ENCODE assay signal across 12 mouse cellular contexts in genomic region chr9:102497833-102498430, GRCm38 (mm10). TPM values are rescaled to one million over a fixed set of nuclear protein-coding genes. Genes with fewer than 3 reads are reported as not detected.
DNase-seq lines count a peak whose midpoint lies in the region.
"Had no signal": no experiment of that assay in that cellular context is flagged by ENCODE, and none has a peak within 500 bp of the region (broad histone marks: within the 10 kb centered on the region; RNA-seq: fewer than 3 reads in every experiment).

No protein-coding gene starts in this region.

- 88% methylated on average over 9 of the region's 9 CpGs for WGBS in forebrain, embryonic 10.5 days

- H3K4me3 ChIP-seq in forebrain, embryonic 10.5 days, result no peak overlapping the region
- H3K4me3 ChIP-seq: embryonic facial prominence, embryonic 13.5 days; hindbrain, embryonic 15.5 days had no signal

- peak; percentile 5 for DNase-seq in NIH3T3 (ENCODE audit: low read depth)
- DNase-seq in adrenal gland, adult 8-10 months, result peak; percentile 83
- peak; percentile 73 for DNase-seq in gastrocnemius, postnatal 25 days
- peak; percentile 84 to 85 for DNase-seq in heart, postnatal 10 days
- no peak for DNase-seq in urinary bladder, adult 18-20 months (ENCODE audit: low spot score in 2 of 2)
- DNase-seq in cerebellum, postnatal 36 days, result no peak
- DNase-seq in forebrain, embryonic 10.5 days (ENCODE audit: extremely low spot score, low spot score), result no peak
- DNase-seq: liver; lung, adult 2 months had no signal

- H3K27me3 ChIP-seq in forebrain, embryonic 10.5 days (ENCODE audit: poor library complexity, severe bottlenecking), result peaks cover 6% of the 10 kb centered on the region; the same call in 1 of the 2 replicates
- H3K27me3 ChIP-seq: hindbrain, embryonic 15.5 days had no signal

- H3K4me1 ChIP-seq in forebrain, embryonic 10.5 days, result peaks cover 4% of the 10 kb centered on the region; the same call in 1 of the 2 replicates
- H3K4me1 ChIP-seq: embryonic facial prominence, embryonic 13.5 days; hindbrain, embryonic 15.5 days had no signal

- no peaks in the 10 kb centered on the region for H3K9me3 ChIP-seq in forebrain, embryonic 10.5 days
- H3K9me3 ChIP-seq: embryonic facial prominence, embryonic 13.5 days; hindbrain, embryonic 15.5 days had no signal

- intact Hi-C loops in heart, postnatal 10 days (cut with DNase I), result no loop called here

- no peaks in the 10 kb centered on the region for H3K36me3 ChIP-seq in forebrain, embryonic 10.5 days (replicated peaks)
- H3K36me3 ChIP-seq: embryonic facial prominence, embryonic 13.5 days; hindbrain, embryonic 15.5 days had no signal

- H3K27ac ChIP-seq in forebrain, embryonic 10.5 days, result no peak overlapping the region
- H3K27ac ChIP-seq: embryonic facial prominence, embryonic 13.5 days; hindbrain, embryonic 15.5 days had no signal

RNA-seq across cellular contexts. Expression of gene Ky, which starts 7.6 kb away (rescaled TPM):
- 1 to 10 TPM in 1 of 4 experiments, under 1 TPM in 3; 0.56 to 1.9 (median 0.72) TPM for total RNA-seq in adrenal gland, adult 8-10 months (2022)
- 100 to 1,000 TPM in 1 of 2 experiments, 10 to 100 TPM in 1; 75.2 to 114 TPM for total RNA-seq in gastrocnemius, postnatal 25 days (2021)
- total RNA-seq in heart, postnatal 10 days (2021), result 10 to 100 TPM; 17.9 to 28.8 TPM
- 0.10 and 0.14 TPM in 2 replicates for polyA plus RNA-seq in forebrain, embryonic 10.5 days (2016; fragmentation: Nextera tagmentation; extraction: Ambion mirVana)
- total RNA-seq: megakaryocyte progenitor cell, adult 5-6 weeks had no signal

Comparison
In these comparisons a context has a peak if more than half of its experiments do, and no peak if none do; other contexts are left out.
1. DNase-seq: peak in NIH3T3 (single experiment), adrenal gland, adult 8-10 months (single experiment), gastrocnemius, postnatal 25 days (single experiment) and heart, postnatal 10 days (2 of 2); none in urinary bladder, adult 18-20 months (0 of 2), cerebellum, postnatal 36 days (0 of 2) and forebrain, embryonic 10.5 days (single experiment).
2. RNA of gene Ky, which starts 7.6 kb away (total RNA-seq): 75.2 to 114 TPM in gastrocnemius, postnatal 25 days and 17.9 to 28.8 TPM in heart, postnatal 10 days; 0.56 to 1.9 TPM in adrenal gland, adult 8-10 months; every median in the first group is over 4 times any median in the second.